Mouse (Mus musculus) embryonic facial prominence, embryonic 12.5 days (tissue): ENCODE results near the gene Tmprss4. TPM values are rescaled to one million over a fixed set of nuclear protein-coding genes. Genes with fewer than 3 reads are reported as not detected.

Source experiments
- ATAC-seq: fragments of 200-750 bp; cut with Nextera tagmentation; 2 replicates; pipeline ENCODE4 v1.8.0; 2017; ENCODE audit not compliant: insufficient number of reproducible peaks, insufficient read depth, low FRiP score, low TSS enrichment
- H3K27ac ChIP-seq: fragments of 300-500 bp; sonication (generic); 2 replicates; pipeline ENCODE4 v1.5.1; 2016; ENCODE audit warnings: mild to moderate bottlenecking
- H3K27me3 ChIP-seq: fragments of 300-500 bp; sonication (generic); 2 replicates; pipeline ENCODE4 v1.6.1; 2016; ENCODE audit warnings: mild to moderate bottlenecking, moderate library complexity
- H3K36me3 ChIP-seq: fragments of 300-500 bp; sonication (generic); 2 replicates; pipeline ENCODE4 v1.6.1; 2016; ENCODE audit warnings: mild to moderate bottlenecking
- H3K4me1 ChIP-seq: fragments of 300-500 bp; sonication (generic); 2 replicates; pipeline ENCODE4 v1.6.1; 2016
- H3K4me2 ChIP-seq: fragments of 300-500 bp; sonication (generic); replicated peaks from 2 replicates; pipeline ENCODE4 v1.6.1; 2016; ENCODE audit warnings: mild to moderate bottlenecking, moderate library complexity
- H3K4me3 ChIP-seq: fragments of 300-500 bp; sonication (generic); 2 replicates; pipeline ENCODE4 v1.5.1; 2016; ENCODE audit warnings: mild to moderate bottlenecking
- H3K9ac ChIP-seq: fragments of 300-500 bp; sonication (generic); 2 replicates; pipeline ENCODE4 v1.6.1; 2016; ENCODE audit warnings: mild to moderate bottlenecking, moderate library complexity
- H3K9me3 ChIP-seq: fragments of 300-500 bp; sonication (generic); 2 replicates; pipeline ENCODE4 v1.6.1; 2016; ENCODE audit warnings: mild to moderate bottlenecking, moderate library complexity
- WGBS: fragments of 180-500 bp; shearing (Covaris S2); methylation state at CpG from one replicate; pipeline ENCODE4 v1.1.7; 2016; 5-methylcytosine and 5-hydroxymethylcytosine counted together
- polyA plus RNA-seq: library from polyadenylated mRNA; unstranded; fragments of >200 nt; fragmentation: Nextera tagmentation; extraction: Ambion mirVana; gene quantifications from 2 replicates; pipeline ENCODE4 v1.2.1, GENCODE M21; 2016

The Tmprss4 gene
- polyA plus RNA-seq, 1 experiment from 2014 or later: 0.56 TPM

DNA sequence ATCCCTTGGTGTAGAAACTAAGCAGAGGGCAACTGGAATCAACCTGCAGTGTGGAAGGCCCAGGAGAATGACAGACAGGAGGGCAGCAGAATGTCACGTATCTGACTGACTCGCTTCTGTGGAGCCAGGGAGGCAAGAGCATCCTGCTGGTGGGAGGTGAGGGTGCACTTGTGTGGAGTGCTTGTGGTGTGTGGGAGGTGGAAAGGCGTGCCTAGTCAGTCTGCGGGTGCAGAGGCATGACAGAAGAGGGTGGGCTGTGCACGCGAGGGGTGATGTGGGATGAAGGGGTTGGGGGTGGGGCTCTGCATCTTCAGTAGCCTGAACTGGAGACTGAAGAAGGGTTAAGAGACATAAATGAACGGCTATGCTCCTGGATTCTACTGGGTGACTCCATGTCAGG is 50.5 kb downstream of the Tmprss4 start:
- Histone ChIP-seq H3K4me2 (no peak overlapping the region), H3K9ac (no peak overlapping the region), H3K4me3 (no peak overlapping the region), H3K9me3 (no peaks in the 10 kb centered on the region), H3K27ac (no peak overlapping the region), H3K4me1 (no peaks in the 10 kb centered on the region), H3K27me3 (peaks cover 13% of the 10 kb centered on the region; the same call in 1 of the 2 replicates), H3K36me3 (no peaks in the 10 kb centered on the region)
- no peak for ATAC-seq
- 77% methylated on average over 7 of the region's 7 CpGs for WGBS

GRCm38 (mm10) chr9:45150933-45151332 is 53.0 kb downstream of the Tmprss4 start:
- no peaks in the 10 kb centered on the region for H3K36me3 ChIP-seq
- H3K4me3 ChIP-seq: no peak overlapping the region
- no peaks in the 10 kb centered on the region for H3K9me3 ChIP-seq
- no peak overlapping the region for H3K27ac ChIP-seq
- H3K4me1 ChIP-seq: 0 out of 2 replicates have a peak, but pooled peaks cover 1% of the 10 kb centered on the region
- no peak overlapping the region for H3K9ac ChIP-seq
- 62% methylated on average over 1 of the region's 1 CpGs for WGBS
- no peak for ATAC-seq
- no peak overlapping the region for H3K4me2 ChIP-seq
- H3K27me3 ChIP-seq: peaks cover 34% of the 10 kb centered on the region

DNA sequence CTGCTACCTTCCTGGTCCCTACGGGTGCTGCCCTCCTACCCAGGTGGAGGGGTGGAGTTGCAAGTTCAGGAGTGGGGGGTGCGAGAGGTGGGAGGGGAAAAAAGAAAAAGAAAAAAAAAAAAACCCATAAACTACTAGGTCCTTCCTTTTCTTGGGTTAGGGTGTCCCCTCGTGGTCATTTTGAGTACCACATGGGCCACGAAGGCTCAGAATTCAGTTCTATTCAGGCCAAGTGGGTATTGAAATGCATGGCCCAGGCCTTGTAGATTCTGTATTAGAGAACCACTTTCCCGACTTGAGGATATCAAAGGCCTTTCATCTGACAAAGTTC is 57.7 kb downstream of the Tmprss4 start:
- H3K27ac ChIP-seq: no peak overlapping the region
- no peak for ATAC-seq
- H3K4me1 ChIP-seq: 0 out of 2 replicates have a peak, but pooled peaks cover 6% of the 10 kb centered on the region
- H3K9me3 ChIP-seq: no peaks in the 10 kb centered on the region
- WGBS: under 1% methylated on average over 5 of the region's 5 CpGs
- peak overlapping the region; percentile 65 for H3K4me2 ChIP-seq
- H3K4me3 ChIP-seq: peak overlapping the region; percentile 35
- H3K9ac ChIP-seq: peak overlapping the region; percentile 19; the same call in 1 of the 2 replicates
- H3K27me3 ChIP-seq: peaks cover 81% of the 10 kb centered on the region
- no peaks in the 10 kb centered on the region for H3K36me3 ChIP-seq

- Histone ChIP-seq H3K4me3 (peak overlapping the region; percentile 35), H3K36me3 (no peaks in the 10 kb centered on the region), H3K4me1 (0 out of 2 replicates have a peak, but pooled peaks cover 6% of the 10 kb centered on the region), H3K9ac (peak overlapping the region; percentile 19; the same call in 1 of the 2 replicates), H3K9me3 (no peaks in the 10 kb centered on the region), H3K27ac (no peak overlapping the region), H3K4me2 (peak overlapping the region; percentile 65), H3K27me3 (peaks cover 86% of the 10 kb centered on the region)
- ATAC-seq: no peak
- 3% methylated on average over 27 of the region's 27 CpGs for WGBS
These were observed 58.2 kb downstream of the Tmprss4 start for GRCm38 (mm10) chr9:45145533-45146266.

GRCm38 (mm10) chr9:45142686-45143085 is 61.2 kb downstream of the Tmprss4 start:
- no peak overlapping the region for H3K4me3 ChIP-seq
- peaks cover 17% of the 10 kb centered on the region; the same call in 1 of the 2 replicates for H3K4me1 ChIP-seq
- peaks cover 97% of the 10 kb centered on the region for H3K27me3 ChIP-seq

DNA sequence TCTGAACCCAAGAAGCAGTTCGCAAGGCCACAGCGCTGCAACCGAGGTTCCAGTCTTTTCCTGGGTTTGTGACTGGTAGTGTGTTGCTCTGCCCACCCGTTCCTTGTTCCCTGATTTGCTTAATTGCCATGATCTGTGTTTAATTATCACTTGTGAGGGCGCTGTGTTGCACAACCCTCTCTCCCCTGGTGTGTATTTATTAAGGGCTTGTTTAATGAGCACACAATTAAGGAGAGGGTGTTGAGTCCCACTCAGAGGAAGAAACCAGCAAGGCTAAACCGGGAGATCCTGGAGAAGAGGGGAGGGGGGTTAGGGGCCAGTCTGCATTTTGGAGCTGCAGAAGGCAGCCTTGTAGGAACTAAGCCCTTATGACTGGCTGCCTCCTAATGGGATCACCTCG is 62.9 kb downstream of the Tmprss4 start:
- Histone ChIP-seq H3K9me3 (no peaks in the 10 kb centered on the region), H3K36me3 (no peaks in the 10 kb centered on the region), H3K27me3 (peaks cover 100% of the 10 kb centered on the region), H3K4me3 (no peak overlapping the region), H3K4me1 (peaks cover 24% of the 10 kb centered on the region; the same call in 1 of the 2 replicates), H3K27ac (no peak overlapping the region), H3K4me2 (no peak overlapping the region), H3K9ac (no peak overlapping the region)
- ATAC-seq: no peak
- 40% methylated on average over 7 of the region's 7 CpGs for WGBS

More at GRCm38 (mm10) chr9:45142686-45143085, 61.2 kb downstream of the Tmprss4 start:
- H3K36me3 ChIP-seq: no peaks in the 10 kb centered on the region
- no peak overlapping the region for H3K4me2 ChIP-seq
- H3K9ac ChIP-seq: no peak overlapping the region
- H3K27ac ChIP-seq: no peak overlapping the region
- ATAC-seq: no peak
- no peaks in the 10 kb centered on the region for H3K9me3 ChIP-seq
- 46% methylated on average over 3 of the region's 3 CpGs for WGBS

DNA sequence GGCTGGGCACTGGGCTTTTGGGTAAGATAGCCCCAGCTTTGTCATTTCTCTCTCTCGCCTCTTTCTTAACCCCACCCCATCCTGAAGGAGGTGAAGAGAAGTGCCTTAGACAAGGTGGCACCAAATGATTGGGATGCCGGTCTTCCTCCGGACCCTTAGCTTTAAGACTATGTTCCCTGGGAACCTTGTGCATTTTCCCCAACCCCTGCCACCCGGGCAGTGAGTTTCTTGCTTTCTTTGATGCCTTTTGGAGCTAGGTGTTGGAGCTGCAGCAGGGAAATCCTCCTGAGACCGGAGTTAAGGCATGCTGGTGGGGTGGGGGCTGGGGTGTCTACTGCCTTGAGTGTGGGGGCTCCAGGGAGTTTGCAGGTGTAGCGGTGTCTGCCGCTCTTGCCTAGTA is 64.8 kb downstream of the Tmprss4 start:
- Histone ChIP-seq H3K36me3 (no peaks in the 10 kb centered on the region), H3K4me3 (peak overlapping the region; percentile 52), H3K4me2 (peak overlapping the region; percentile 95), H3K27ac (no peak overlapping the region), H3K4me1 (peaks cover 28% of the 10 kb centered on the region), H3K27me3 (peaks cover 98% of the 10 kb centered on the region), H3K9ac (peak overlapping the region; percentile 52; the same call in 1 of the 2 replicates), H3K9me3 (no peaks in the 10 kb centered on the region)
- ATAC-seq: no peak
- 4% methylated on average over 7 of the region's 7 CpGs for WGBS

GRCm38 (mm10) chr9:45138191-45139032 is 65.5 kb downstream of the Tmprss4 start, which contains the start of gene Scn4b:
Gene Scn4b (plus strand): TSS chr9:45138395.
- WGBS: under 1% methylated on average over 76 of the region's 76 CpGs
- Histone ChIP-seq H3K27ac (no peak within 1 kb of the TSS), H3K27me3 (peaks cover 91% of the 10 kb centered on the region), H3K9me3 (no peaks in the 10 kb centered on the region), H3K36me3 (no peaks in the 10 kb centered on the region), H3K4me3 (peak within 1 kb of the TSS; percentile 52), H3K4me2 (peak within 1 kb of the TSS; percentile 95), H3K4me1 (peaks cover 28% of the 10 kb centered on the region), H3K9ac (peak within 1 kb of the TSS; percentile 52)
- ATAC-seq: no peak

DNA sequence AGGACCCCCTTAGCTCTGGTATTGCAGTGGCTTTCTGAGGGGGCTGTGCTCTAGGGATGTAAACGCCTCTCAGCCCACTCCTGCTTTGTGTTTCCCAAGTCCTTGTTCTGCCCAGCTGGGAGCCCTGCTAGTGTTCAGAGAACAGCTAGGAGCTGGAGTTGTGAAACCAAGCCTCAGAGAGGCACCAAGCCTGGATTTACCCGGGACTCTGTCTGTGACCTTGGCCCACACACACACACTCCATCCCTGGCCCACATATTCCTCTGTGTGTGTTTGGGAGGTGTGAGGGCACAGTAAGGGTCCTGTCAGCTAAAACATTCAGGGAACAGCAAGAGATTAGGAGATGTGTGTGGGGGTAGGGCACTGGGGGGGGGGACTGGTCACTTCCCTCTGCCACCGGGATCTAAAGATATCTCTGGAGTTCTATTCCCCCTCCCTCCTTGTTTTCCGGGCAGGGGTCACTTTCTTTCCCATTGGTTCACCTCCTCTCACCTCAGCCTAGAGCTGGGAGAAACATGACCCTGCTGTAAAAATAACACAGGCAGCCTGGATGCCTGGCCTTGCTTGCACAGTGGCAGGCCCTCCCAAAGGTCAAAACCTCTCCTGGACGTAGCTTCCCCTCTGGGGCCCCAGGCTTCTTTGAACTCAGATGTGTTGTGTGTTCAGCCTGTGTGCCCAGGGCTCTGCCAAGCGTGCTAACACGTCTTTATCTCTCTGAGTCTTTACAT is 67.3 kb downstream of the Tmprss4 start:
- Histone ChIP-seq H3K9ac (no peak overlapping the region), H3K27ac (no peak overlapping the region), H3K4me3 (no peak overlapping the region), H3K4me2 (no peak overlapping the region), H3K9me3 (no peaks in the 10 kb centered on the region), H3K27me3 (peaks cover 73% of the 10 kb centered on the region), H3K4me1 (peaks cover 28% of the 10 kb centered on the region), H3K36me3 (no peaks in the 10 kb centered on the region)
- 10% methylated on average over 7 of the region's 7 CpGs for WGBS
- no peak for ATAC-seq

DNA sequence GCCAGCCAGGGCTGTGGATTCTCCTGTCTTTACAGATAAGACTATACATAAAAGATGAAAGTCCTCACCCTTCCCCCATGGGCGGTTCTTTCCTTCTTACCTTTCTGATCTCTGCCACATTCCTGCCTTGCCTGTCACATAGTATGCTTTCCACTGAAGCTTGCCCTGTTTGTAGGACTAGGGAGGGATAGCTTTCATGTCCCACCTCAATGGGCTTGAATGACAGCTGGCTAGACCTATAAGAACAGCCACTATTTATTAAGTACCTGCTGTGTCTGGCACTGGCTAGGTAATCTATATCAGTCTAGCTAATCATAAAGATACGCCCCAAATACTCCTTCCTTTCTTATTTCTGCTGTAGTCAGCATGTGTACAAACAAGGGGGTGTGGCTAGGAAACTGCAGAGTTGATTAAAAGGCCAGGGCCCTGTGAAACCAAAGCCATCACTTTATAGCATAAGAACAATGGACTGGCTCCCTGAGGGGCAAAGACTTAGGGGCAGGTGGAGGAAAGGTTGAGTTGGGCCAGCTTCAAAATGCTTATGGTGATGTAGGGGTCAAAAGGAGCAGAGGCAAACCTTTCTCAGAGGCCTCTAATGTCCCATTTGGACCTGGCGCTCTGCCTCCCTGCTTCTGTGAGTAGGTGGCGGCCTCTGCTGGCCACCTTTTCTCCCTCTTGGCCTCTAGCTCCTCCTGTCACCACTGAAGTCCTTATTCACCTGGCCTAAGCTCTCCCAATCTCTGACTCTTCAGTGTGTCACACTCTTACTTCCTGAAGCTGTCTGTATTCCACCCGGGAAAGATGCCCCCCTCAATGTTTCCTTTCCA is 70.2 kb downstream of the Tmprss4 start:
- Histone ChIP-seq H3K27ac (no peak overlapping the region), H3K36me3 (no peaks in the 10 kb centered on the region), H3K4me3 (no peak overlapping the region), H3K4me1 (peaks cover 23% of the 10 kb centered on the region), H3K4me2 (no peak overlapping the region), H3K9me3 (no peaks in the 10 kb centered on the region), H3K9ac (no peak overlapping the region), H3K27me3 (peaks cover 47% of the 10 kb centered on the region)
- ATAC-seq: no peak
- WGBS: 21% methylated on average over 5 of the region's 5 CpGs

DNA sequence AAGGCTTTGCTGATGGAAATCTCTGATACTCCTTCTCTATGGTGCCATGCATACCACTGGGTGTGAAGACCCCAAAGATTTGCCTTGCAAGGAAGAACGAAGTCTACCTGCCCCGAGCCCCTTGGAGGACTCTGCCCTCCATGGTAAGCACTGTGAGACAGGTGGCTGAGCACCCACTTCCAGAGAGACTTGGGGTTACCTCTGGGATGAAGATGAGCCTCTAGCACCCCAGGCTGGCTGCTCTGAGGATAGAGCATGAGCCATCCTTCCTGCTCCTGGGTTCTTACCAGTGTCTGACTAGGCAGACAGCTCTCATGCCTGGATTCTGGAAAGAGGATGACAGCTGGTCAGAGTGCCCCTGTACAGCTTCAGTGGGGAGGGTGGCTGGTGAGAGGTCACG is 73.8 kb downstream of the Tmprss4 start:
- Histone ChIP-seq H3K9ac (no peak overlapping the region), H3K4me2 (no peak overlapping the region), H3K4me1 (peaks cover 8% of the 10 kb centered on the region), H3K9me3 (no peaks in the 10 kb centered on the region), H3K4me3 (no peak overlapping the region), H3K27me3 (peaks cover 11% of the 10 kb centered on the region), H3K27ac (no peak overlapping the region), H3K36me3 (peaks cover 13% of the 10 kb centered on the region)
- ATAC-seq: no peak
- 68% methylated on average over 3 of the region's 3 CpGs for WGBS
